Mouse (Mus musculus) gastrocnemius, postnatal 10 days (tissue): ENCODE data around the gene Btbd9. TPM values are rescaled to one million over a fixed set of nuclear protein-coding genes. Genes with fewer than 3 reads are reported as not detected.

Experiments used
- total RNA-seq, 2 experiments: library from RNA; stranded (reverse); gene quantifications; 2 replicates each; pipeline ENCODE4 v1.2.3; 2021

Gene Btbd9
- total RNA-seq, 2 experiments from 2014 or later: 16.7 to 20.1 TPM

Other genes starting within 250 kb of the Btbd9 start
- gene Dnah8, start 47.9 kb upstream of the Btbd9 start, total RNA-seq: 1 to 10 TPM; 1.2 to 2.1 TPM
- 100 to 1,000 TPM; 138 to 140 TPM for gene Glo1, start 50.4 kb upstream of the Btbd9 start, total RNA-seq